Mouse (Mus musculus) hindbrain, embryonic 12.5 days (tissue): ENCODE data around the gene Tstd2. TPM values are rescaled to one million over a fixed set of nuclear protein-coding genes. Genes with fewer than 3 reads are reported as not detected.

ENCODE experiments used
- ATAC-seq: fragments of 200-750 bp; cut with Nextera tagmentation; 2 replicates; pipeline ENCODE4 v1.8.0; 2017; ENCODE audit warnings: moderate TSS enrichment; ENCODE audit not compliant: low FRiP score
- H3K27ac ChIP-seq: fragments of 300-500 bp; sonication (generic); 2 replicates; pipeline ENCODE4 v1.5.1; 2016; ENCODE audit warnings: mild to moderate bottlenecking
- H3K27me3 ChIP-seq: fragments of 300-500 bp; sonication (generic); 2 replicates; pipeline ENCODE4 v1.6.1; 2016; ENCODE audit warnings: mild to moderate bottlenecking
- H3K36me3 ChIP-seq: fragments of 300-500 bp; sonication (generic); 2 replicates; pipeline ENCODE4 v1.6.1; 2016; ENCODE audit warnings: mild to moderate bottlenecking
- H3K4me1 ChIP-seq: fragments of 300-500 bp; sonication (generic); 2 replicates; pipeline ENCODE4 v1.6.1; 2016
- H3K4me2 ChIP-seq: fragments of 300-500 bp; sonication (generic); replicated peaks from 2 replicates; pipeline ENCODE4 v1.6.1; 2016; ENCODE audit warnings: mild to moderate bottlenecking
- H3K4me3 ChIP-seq: fragments of 300-500 bp; sonication (generic); 2 replicates; pipeline ENCODE4 v1.5.1; 2016; ENCODE audit warnings: mild to moderate bottlenecking
- H3K9ac ChIP-seq: fragments of 300-500 bp; sonication (generic); 2 replicates; pipeline ENCODE4 v1.6.1; 2016; ENCODE audit warnings: mild to moderate bottlenecking, moderate library complexity
- H3K9me3 ChIP-seq: fragments of 300-500 bp; sonication (generic); replicated peaks from 2 replicates; pipeline ENCODE4 v1.6.1; 2016; ENCODE audit warnings: mild to moderate bottlenecking
- WGBS: fragments of 180-500 bp; shearing (Covaris S2); methylation state at CpG from one replicate; pipeline ENCODE4 v1.1.7; 2016; 5-methylcytosine and 5-hydroxymethylcytosine counted together
- polyA plus RNA-seq: library from polyadenylated mRNA; unstranded; fragments of >200 nt; fragmentation: Nextera tagmentation; extraction: Ambion mirVana; gene quantifications from 2 replicates; pipeline ENCODE4 v1.2.1, GENCODE M21; 2016

The Tstd2 gene
- polyA plus RNA-seq, 1 experiment from 2014 or later: 55.6 TPM

- no peak overlapping the region for H3K27ac ChIP-seq
- H3K4me2 ChIP-seq: no peak overlapping the region
- 90% methylated on average over 6 of the region's 6 CpGs for WGBS
- H3K4me1 ChIP-seq: 0 out of 2 replicates have a peak, but pooled peaks cover 5% of the 10 kb centered on the region
- H3K27me3 ChIP-seq: no peaks in the 10 kb centered on the region
- H3K9me3 ChIP-seq: no peaks in the 10 kb centered on the region
- H3K4me3 ChIP-seq: no peak overlapping the region
- ATAC-seq: no peak
- no peaks in the 10 kb centered on the region for H3K36me3 ChIP-seq
- H3K9ac ChIP-seq: no peak overlapping the region
These were observed 65.9 kb downstream of the Tstd2 start for GRCm38 (mm10) chr4:46072631-46073030.

GRCm38 (mm10) chr4:46069851-46070482 lies 68.5 kb downstream of the Tstd2 start:
- Histone ChIP-seq H3K4me3 (no peak overlapping the region), H3K27ac (no peak overlapping the region), H3K9me3 (no peaks in the 10 kb centered on the region), H3K9ac (no peak overlapping the region), H3K4me2 (no peak overlapping the region), H3K27me3 (no peaks in the 10 kb centered on the region), H3K4me1 (0 out of 2 replicates have a peak, but pooled peaks cover 5% of the 10 kb centered on the region), H3K36me3 (no peaks in the 10 kb centered on the region)
- 63% methylated on average over 6 of the region's 6 CpGs for WGBS
- ATAC-seq: 0 out of 2 replicates have a peak, but pooled peaks have one; percentile 48

- WGBS: 43% methylated on average over 1 of the region's 1 CpGs
- Histone ChIP-seq H3K9me3 (no peaks in the 10 kb centered on the region), H3K4me2 (no peak overlapping the region)
These were observed 69.9 kb downstream of the Tstd2 start for GRCm38 (mm10) chr4:46068573-46068972.

DNA sequence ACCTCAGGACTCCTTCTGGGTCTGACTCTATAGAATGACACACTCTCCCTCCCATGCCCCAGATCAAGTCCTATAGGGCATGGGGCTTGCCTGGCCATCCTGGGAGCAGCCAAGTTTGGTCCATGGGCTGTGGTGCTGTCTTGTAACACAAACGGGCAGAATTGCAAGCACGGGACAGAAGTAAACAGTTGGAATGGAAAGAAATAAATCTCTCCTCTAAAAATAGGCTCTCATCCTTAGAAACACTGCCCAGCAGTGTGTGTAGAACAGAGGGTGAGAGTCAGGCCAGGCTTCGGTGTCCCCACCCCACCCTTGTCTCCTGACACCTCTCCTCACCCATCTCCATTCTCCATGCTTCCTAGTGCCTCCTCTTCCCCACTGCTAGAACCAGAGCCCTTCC lies 70.4 kb downstream of the Tstd2 start:
- Histone ChIP-seq H3K4me3 (no peak overlapping the region), H3K4me1 (peaks cover 11% of the 10 kb centered on the region), H3K4me2 (no peak overlapping the region), H3K9me3 (no peaks in the 10 kb centered on the region), H3K27ac (no peak overlapping the region), H3K27me3 (no peaks in the 10 kb centered on the region), H3K36me3 (no peaks in the 10 kb centered on the region), H3K9ac (no peak overlapping the region)
- 80% methylated on average over 3 of the region's 3 CpGs for WGBS
- no peak for ATAC-seq

More at GRCm38 (mm10) chr4:46068573-46068972, 69.9 kb downstream of the Tstd2 start:
- ATAC-seq: no peak
- Histone ChIP-seq H3K9ac (no peak overlapping the region), H3K27me3 (no peaks in the 10 kb centered on the region), H3K36me3 (no peaks in the 10 kb centered on the region), H3K4me3 (no peak overlapping the region), H3K4me1 (peaks cover 11% of the 10 kb centered on the region), H3K27ac (no peak overlapping the region)

GRCm38 (mm10) chr4:46065695-46066340 lies 72.7 kb downstream of the Tstd2 start:
- no peak for ATAC-seq
- peaks cover 11% of the 10 kb centered on the region for H3K4me1 ChIP-seq
- no peak overlapping the region for H3K4me3 ChIP-seq
- H3K9ac ChIP-seq: no peak overlapping the region
- H3K9me3 ChIP-seq: no peaks in the 10 kb centered on the region
- no peak overlapping the region for H3K27ac ChIP-seq
- WGBS: 82% methylated on average over 8 of the region's 8 CpGs
- no peak overlapping the region for H3K4me2 ChIP-seq
- no peaks in the 10 kb centered on the region; the same call in 1 of the 2 replicates for H3K27me3 ChIP-seq
- no peaks in the 10 kb centered on the region for H3K36me3 ChIP-seq

GRCm38 (mm10) chr4:46064961-46065360 lies 73.5 kb downstream of the Tstd2 start:
- H3K9ac ChIP-seq: no peak overlapping the region
- H3K27me3 ChIP-seq: no peaks in the 10 kb centered on the region; the same call in 1 of the 2 replicates
- H3K27ac ChIP-seq: no peak overlapping the region
- H3K4me1 ChIP-seq: peaks cover 10% of the 10 kb centered on the region
- no peak overlapping the region for H3K4me2 ChIP-seq
- WGBS: 78% methylated on average over 3 of the region's 3 CpGs
- no peaks in the 10 kb centered on the region for H3K9me3 ChIP-seq
- no peak for ATAC-seq
- no peak overlapping the region for H3K4me3 ChIP-seq
- no peaks in the 10 kb centered on the region for H3K36me3 ChIP-seq

Other genes starting within 250 kb of the Tstd2 start
- gene Ccdc180, start 248.4 kb downstream of the Tstd2 start, polyA plus RNA-seq: 0.31 and 1.2 TPM in 2 replicates
- gene Tdrd7, start 173.4 kb downstream of the Tstd2 start, polyA plus RNA-seq: 17.6 and 20.4 TPM in 2 replicates
- gene Tmod1, start 99.8 kb downstream of the Tstd2 start, polyA plus RNA-seq: 4.8 and 5.1 TPM in 2 replicates
- gene Ncbp1, start 81 bp downstream of the Tstd2 start, polyA plus RNA-seq: 102 and 105 TPM in 2 replicates
- 31.3 and 33.1 TPM in 2 replicates for gene Xpa, start 57.6 kb upstream of the Tstd2 start, polyA plus RNA-seq
- gene Foxe1, start 204.9 kb upstream of the Tstd2 start, polyA plus RNA-seq: 0.09 TPM in 1 of 2 replicates, not detected in the other